Comparison of ENCODE assay signal across 24 mouse cellular contexts in the genomic region with DNA sequence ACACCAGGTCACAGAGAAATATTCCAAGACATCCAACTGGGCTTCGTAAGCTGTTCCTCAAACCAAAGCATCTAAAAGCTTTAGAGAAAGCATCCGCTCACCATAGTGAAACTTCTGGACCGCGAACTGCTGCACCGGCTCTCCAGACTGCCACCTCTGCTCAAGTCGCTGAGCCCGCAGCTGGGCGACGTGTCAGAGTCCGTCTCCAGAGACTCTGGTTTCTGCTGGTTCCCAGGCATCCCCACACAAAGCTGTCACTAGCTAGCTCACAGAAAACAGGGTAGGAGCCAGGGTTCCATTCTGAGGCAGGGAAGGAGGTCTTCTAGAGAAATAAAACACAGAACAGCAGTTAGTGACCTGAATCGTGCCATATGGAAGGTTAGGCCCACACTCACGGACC. TPM values are rescaled to one million over a fixed set of nuclear protein-coding genes. Genes with fewer than 3 reads are reported as not detected.
DNase-seq lines count a peak whose midpoint lies in the region; ATAC-seq lines count a peak whose summit lies in the region.
"Had no signal": no experiment of that assay in that cellular context is flagged by ENCODE, and none has a peak within 500 bp of the region (broad histone marks: within the 10 kb centered on the region; RNA-seq: fewer than 3 reads in every experiment).

No protein-coding gene starts in this region.

- no peak overlapping the region for H3K9ac ChIP-seq in kidney, embryonic 15.5 days
- no peak overlapping the region for H3K9ac ChIP-seq in midbrain, embryonic 14.5 days (replicated peaks; ENCODE audit: low read length)
- no peak overlapping the region for H3K9ac ChIP-seq in midbrain, embryonic 16.5 days (ENCODE audit: low read depth, low read length)
- H3K9ac ChIP-seq: embryonic facial prominence, embryonic 13.5 days; forebrain, embryonic 12.5 days; forebrain, embryonic 15.5 days; hindbrain, embryonic 14.5 days had no signal

- DNase-seq in cerebellum, adult 9-11 months = peak; percentile 2
- no peak for DNase-seq in kidney, adult 18-20 months
- peak; percentile 13 for DNase-seq in midbrain, embryonic 14.5 days
- peak; percentile 12 for DNase-seq in urinary bladder, adult 2 months (ENCODE audit: low spot score)
- no peak for DNase-seq in urinary bladder, adult 18-20 months (ENCODE audit: low spot score in 2 of 2)
- DNase-seq: adrenal gland, adult 8-10 months; adrenal gland, postnatal 25 days; cerebellum, adult 11 months; cerebellum, postnatal 10 days; cerebellum, postnatal 36 days; embryo, embryonic 11 days; gastrocnemius, postnatal 25 days had no signal

- 0 out of 2 replicates have a peak, but pooled peaks cover 2% of the 10 kb centered on the region for H3K4me1 ChIP-seq in kidney, embryonic 15.5 days
- no peaks in the 10 kb centered on the region for H3K4me1 ChIP-seq in midbrain, embryonic 14.5 days (ENCODE audit: control insufficient read depth, insufficient read depth, low read length)
- no peaks in the 10 kb centered on the region for H3K4me1 ChIP-seq in midbrain, embryonic 16.5 days (ENCODE audit: control insufficient read depth, insufficient read depth, low read length)
- H3K4me1 ChIP-seq: embryonic facial prominence, embryonic 10.5 days; embryonic facial prominence, embryonic 13.5 days; forebrain, embryonic 12.5 days; forebrain, embryonic 15.5 days had no signal

- H3K27ac ChIP-seq in kidney, embryonic 15.5 days = no peak overlapping the region
- no peak overlapping the region for H3K27ac ChIP-seq in midbrain, embryonic 14.5 days (replicated peaks; ENCODE audit: low read depth, low read length)
- no peak overlapping the region for H3K27ac ChIP-seq in midbrain, embryonic 16.5 days (ENCODE audit: low read length)
- H3K27ac ChIP-seq: embryonic facial prominence, embryonic 10.5 days; embryonic facial prominence, embryonic 13.5 days; forebrain, embryonic 12.5 days; forebrain, embryonic 15.5 days; hindbrain, embryonic 14.5 days; hindbrain, postnatal 0 days had no signal

- 57% methylated on average over 12 of the region's 12 CpGs for WGBS in kidney, embryonic 15.5 days
- 58% methylated on average over 12 of the region's 12 CpGs for WGBS in midbrain, embryonic 14.5 days
- WGBS in midbrain, embryonic 16.5 days = 64% methylated on average over 12 of the region's 12 CpGs

- no peak for ATAC-seq in cerebellum, adult (ENCODE audit: insufficient number of reproducible peaks, low FRiP score, low TSS enrichment)
- peak; percentile 58; the same call in 1 of the 2 replicates for ATAC-seq in kidney, embryonic 15.5 days (replicated peaks; ENCODE audit: low FRiP score)
- no peak for ATAC-seq in midbrain, embryonic 14.5 days (ENCODE audit: low FRiP score, low TSS enrichment)
- ATAC-seq in midbrain, embryonic 16.5 days = no peak
- ATAC-seq: activated CD4-positive, CD25-positive, alpha-beta regulatory T cell, adult 4 months; forebrain, embryonic 15.5 days; hindbrain, postnatal 0 days had no signal

- H3K9me3 ChIP-seq in kidney, embryonic 15.5 days (replicated peaks) = no peaks in the 10 kb centered on the region
- no peaks in the 10 kb centered on the region for H3K9me3 ChIP-seq in midbrain, embryonic 14.5 days (ENCODE audit: control insufficient read depth, low read length)
- no peaks in the 10 kb centered on the region for H3K9me3 ChIP-seq in midbrain, embryonic 16.5 days (replicated peaks; ENCODE audit: control insufficient read depth, low read length, poor library complexity, severe bottlenecking)
- H3K9me3 ChIP-seq: embryonic facial prominence, embryonic 10.5 days; embryonic facial prominence, embryonic 13.5 days; forebrain, embryonic 12.5 days; forebrain, embryonic 15.5 days had no signal

- no peaks in the 10 kb centered on the region for H3K36me3 ChIP-seq in kidney, embryonic 15.5 days
- H3K36me3 ChIP-seq in midbrain, embryonic 14.5 days (ENCODE audit: control insufficient read depth, insufficient read depth, low read length) = no peaks in the 10 kb centered on the region
- no peaks in the 10 kb centered on the region for H3K36me3 ChIP-seq in midbrain, embryonic 16.5 days (ENCODE audit: control insufficient read depth, insufficient read depth, low read length)
- H3K36me3 ChIP-seq: embryonic facial prominence, embryonic 10.5 days; embryonic facial prominence, embryonic 13.5 days; forebrain, embryonic 12.5 days; forebrain, embryonic 15.5 days had no signal

- no peaks in the 10 kb centered on the region for H3K27me3 ChIP-seq in kidney, embryonic 15.5 days
- no peaks in the 10 kb centered on the region for H3K27me3 ChIP-seq in midbrain, embryonic 14.5 days (ENCODE audit: control insufficient read depth, insufficient read depth, low read length)
- H3K27me3 ChIP-seq in midbrain, embryonic 16.5 days (ENCODE audit: control insufficient read depth, insufficient read depth, low read depth, low read length) = no peaks in the 10 kb centered on the region
- H3K27me3 ChIP-seq: embryonic facial prominence, embryonic 13.5 days; forebrain, embryonic 12.5 days; forebrain, embryonic 15.5 days had no signal

- no peak overlapping the region for H3K4me3 ChIP-seq in kidney, embryonic 15.5 days (replicated peaks)
- no peak overlapping the region for H3K4me3 ChIP-seq in midbrain, embryonic 14.5 days (replicated peaks; ENCODE audit: low read depth, low read length)
- no peak overlapping the region for H3K4me3 ChIP-seq in midbrain, embryonic 16.5 days (ENCODE audit: low read depth, low read length)
- H3K4me3 ChIP-seq: embryonic facial prominence, embryonic 10.5 days; embryonic facial prominence, embryonic 13.5 days; erythroblast, embryonic 14.5 days; forebrain, embryonic 12.5 days; forebrain, embryonic 15.5 days had no signal

- H3K4me2 ChIP-seq in kidney, embryonic 15.5 days = no peak overlapping the region
- no peak overlapping the region for H3K4me2 ChIP-seq in midbrain, embryonic 14.5 days (ENCODE audit: low read length)
- no peak overlapping the region for H3K4me2 ChIP-seq in midbrain, embryonic 16.5 days (ENCODE audit: low read length)
- H3K4me2 ChIP-seq: embryonic facial prominence, embryonic 13.5 days; forebrain, embryonic 12.5 days; forebrain, embryonic 15.5 days; heart, embryonic 11.5 days; hindbrain, embryonic 14.5 days had no signal

RNA-seq across cellular contexts. Expression of gene Proser2, which starts 16.2 kb away (rescaled TPM):
- 12.7 and 15.3 TPM in 2 replicates for polyA plus RNA-seq in kidney, embryonic 15.5 days (2015; fragmentation: Nextera tagmentation; extraction: Ambion mirVana)
- 4.0 and 4.1 TPM in 2 replicates for polyA plus RNA-seq in midbrain, embryonic 14.5 days (2014; fragmentation: Nextera tagmentation; extraction: Ambion mirVana)
- polyA plus RNA-seq in midbrain, embryonic 16.5 days (2015; fragmentation: Nextera tagmentation; extraction: Ambion mirVana) = 5.4 and 7.2 TPM in 2 replicates
- 25.7 and 26.4 TPM in 2 replicates for polyA plus RNA-seq in urinary bladder, adult 2 months (2012; rRNA removed)
- polyA plus RNA-seq: activated CD4-positive, CD25-positive, alpha-beta regulatory T cell, adult 4 months had no signal

Comparison
In these comparisons a context has a peak if more than half of its experiments do, and no peak if none do; other contexts are left out.
1. DNase-seq: peak in cerebellum, adult 9-11 months (single experiment), midbrain, embryonic 14.5 days (single experiment) and urinary bladder, adult 2 months (single experiment); none in kidney, adult 18-20 months (single experiment) and urinary bladder, adult 18-20 months (0 of 2).